Mouse (Mus musculus) brain, embryonic 14.5 days (tissue): ENCODE measurements at regions not wholly inside any gene's neighbourhood (a gene's known extent, or its start where the extent isn't known, plus 50 kb on each side); places are given as distances from the start of the nearest gene placed in this dataset.

Source experiments
- CTCF ChIP-seq: fragments of 200-500 bp; IDR thresholded peaks from 2 replicates; pipeline ENCODE4 v1.5.1; 2012; ENCODE audit warnings: inconsistent platforms, mild to moderate bottlenecking, moderate library complexity, borderline replicate concordance; ENCODE audit not compliant: insufficient read depth, insufficient read length; ENCODE audit errors: extremely low read depth
- POLR2A ChIP-seq: fragments of 200-500 bp; IDR thresholded peaks from 2 replicates; pipeline ENCODE4 v1.6.1; 2012; ENCODE audit warnings: mild to moderate bottlenecking, inconsistent platforms, borderline replicate concordance; ENCODE audit not compliant: poor library complexity, insufficient read depth, insufficient read length, severe bottlenecking; ENCODE audit errors: extremely low read depth

DNA sequence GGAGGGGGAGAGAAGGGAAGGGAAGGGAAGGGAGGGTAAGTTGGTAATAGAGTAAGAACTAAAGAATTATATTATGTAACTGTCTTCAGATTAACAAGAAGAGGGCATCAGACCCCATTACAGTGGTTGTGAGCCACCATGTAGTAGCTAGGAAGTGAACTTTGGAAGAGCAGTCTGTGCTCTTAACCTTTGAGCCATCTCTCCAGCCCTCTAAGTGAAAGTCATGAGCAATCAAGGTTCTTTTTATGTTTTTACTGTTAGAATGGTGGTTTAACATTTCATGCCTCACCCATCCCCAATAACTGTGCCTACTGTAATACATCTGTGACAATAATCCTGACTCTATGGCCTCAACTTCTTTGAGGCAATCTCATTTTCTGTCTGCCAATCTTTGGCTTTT, 169.6 kb upstream of the Arhgap24 start:
- TF ChIP-seq CTCF (no peak), POLR2A (no peak)
